Mouse (Mus musculus) common myeloid progenitor, adult 5-6 weeks (primary cell): ENCODE measurements at regions not wholly inside any gene's neighbourhood (a gene's known extent, or its start where the extent isn't known, plus 50 kb on each side); places are given as distances from the start of the nearest gene placed in this dataset.
"Not testable (repeated sequence)": the region's sequence is repeated elsewhere in the genome, so short reads cannot be mapped to it uniquely, and the experiment has no call there.

Experiments
- ATAC-seq: replicated peaks from 2 replicates; pipeline ENCODE4 v1.8.0; 2016; ENCODE audit warnings: low read depth, mild to moderate bottlenecking, moderate TSS enrichment, inconsistent platforms; ENCODE audit not compliant: poor library complexity, severe bottlenecking

- no peak for ATAC-seq
Observed at GRCm38 (mm10) chr13:99128979-99129378, 55.6 kb upstream of the Zfp366 start.

DNA sequence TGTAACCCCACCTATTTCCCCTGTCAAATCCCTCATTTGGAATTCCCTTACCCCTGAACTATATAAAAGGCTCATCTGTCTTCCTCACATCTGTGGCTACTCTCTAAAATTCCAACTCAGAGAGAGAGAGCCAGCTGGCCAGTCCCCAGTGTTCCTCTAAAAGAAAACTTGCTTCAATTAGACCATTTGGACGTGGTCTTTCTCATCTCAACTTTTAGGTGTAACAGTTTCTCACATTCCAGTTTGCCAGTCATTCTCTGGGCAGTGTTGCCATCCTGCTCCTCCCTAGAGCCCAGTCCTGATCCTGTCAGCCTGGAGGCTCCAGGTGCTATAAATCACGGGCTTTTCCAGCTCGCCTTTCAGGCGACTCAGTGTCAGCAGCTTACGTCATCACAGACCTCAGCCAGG is 56.3 kb upstream of the Zfp366 start:
- ATAC-seq: no peak

DNA sequence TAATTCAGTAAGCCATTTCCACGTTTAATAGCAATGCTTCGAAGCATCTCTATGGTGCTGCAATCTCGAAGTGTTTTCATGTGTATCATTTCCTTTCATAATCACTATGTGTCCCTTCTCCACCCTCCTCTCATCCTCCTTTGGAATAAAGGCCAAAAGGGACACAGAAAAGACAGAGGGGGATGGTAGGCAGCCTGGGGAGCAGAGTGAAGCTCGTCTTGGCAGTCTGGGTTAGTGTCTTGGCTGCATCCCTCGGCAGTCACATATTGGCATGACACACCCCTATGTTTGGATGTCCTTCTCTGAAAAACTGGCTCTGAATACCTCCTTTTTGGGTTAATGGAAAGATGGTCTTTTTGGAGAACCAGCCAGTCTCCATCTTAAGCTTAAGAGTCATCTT is 56.9 kb upstream of the Zfp366 start:
- ATAC-seq: no peak

DNA sequence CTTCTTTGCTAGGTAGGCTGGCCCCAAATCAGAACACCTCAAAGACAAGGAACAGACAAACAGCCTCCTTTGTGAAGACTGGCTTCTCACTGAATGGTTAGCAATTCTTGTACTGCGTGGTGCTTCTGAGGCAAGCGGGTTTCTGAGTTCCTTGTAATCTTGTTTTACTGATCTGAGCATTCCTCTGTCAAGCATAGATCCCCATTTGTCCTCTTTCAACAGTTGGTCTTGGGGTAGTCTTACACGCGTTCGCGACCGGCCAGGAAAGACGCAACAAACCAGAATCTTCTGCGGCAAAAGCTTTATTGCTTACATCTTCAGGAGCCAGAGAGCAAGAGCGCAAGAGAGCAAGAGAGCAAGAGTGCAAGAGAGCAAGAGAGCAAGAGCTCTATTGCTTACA is 57.7 kb upstream of the Zfp366 start:
- not testable (repeated sequence) for ATAC-seq

- peak; percentile 50 for ATAC-seq
Observed at GRCm38 (mm10) chr13:99126538-99126937, 58.1 kb upstream of the Zfp366 start.

- peak; percentile 62 for ATAC-seq
Observed at GRCm38 (mm10) chr13:99125946-99126345, 58.7 kb upstream of the Zfp366 start.

- ATAC-seq: no peak
Observed at GRCm38 (mm10) chr13:99124894-99125570, 59.6 kb upstream of the Zfp366 start.

DNA sequence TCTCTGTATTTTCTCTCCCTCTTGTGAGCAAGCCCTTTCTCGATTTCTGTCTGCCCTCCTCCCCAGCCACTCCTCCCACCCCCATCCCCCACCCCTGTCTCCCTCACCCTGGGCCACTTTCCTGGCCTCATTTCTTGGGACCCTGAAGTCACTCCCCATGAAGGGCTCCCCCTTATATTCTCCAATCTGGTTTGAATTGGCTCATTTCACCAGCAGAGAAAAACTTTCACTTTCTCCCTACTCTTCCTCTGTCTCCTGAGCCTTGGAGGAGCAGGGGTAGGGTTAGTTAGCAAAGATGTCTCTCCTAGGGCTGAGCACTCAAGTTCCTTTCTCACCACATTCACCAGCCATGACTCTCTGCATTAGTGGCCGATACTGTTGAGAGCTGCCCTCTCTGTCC is 60.5 kb upstream of the Zfp366 start:
- no peak for ATAC-seq

DNA sequence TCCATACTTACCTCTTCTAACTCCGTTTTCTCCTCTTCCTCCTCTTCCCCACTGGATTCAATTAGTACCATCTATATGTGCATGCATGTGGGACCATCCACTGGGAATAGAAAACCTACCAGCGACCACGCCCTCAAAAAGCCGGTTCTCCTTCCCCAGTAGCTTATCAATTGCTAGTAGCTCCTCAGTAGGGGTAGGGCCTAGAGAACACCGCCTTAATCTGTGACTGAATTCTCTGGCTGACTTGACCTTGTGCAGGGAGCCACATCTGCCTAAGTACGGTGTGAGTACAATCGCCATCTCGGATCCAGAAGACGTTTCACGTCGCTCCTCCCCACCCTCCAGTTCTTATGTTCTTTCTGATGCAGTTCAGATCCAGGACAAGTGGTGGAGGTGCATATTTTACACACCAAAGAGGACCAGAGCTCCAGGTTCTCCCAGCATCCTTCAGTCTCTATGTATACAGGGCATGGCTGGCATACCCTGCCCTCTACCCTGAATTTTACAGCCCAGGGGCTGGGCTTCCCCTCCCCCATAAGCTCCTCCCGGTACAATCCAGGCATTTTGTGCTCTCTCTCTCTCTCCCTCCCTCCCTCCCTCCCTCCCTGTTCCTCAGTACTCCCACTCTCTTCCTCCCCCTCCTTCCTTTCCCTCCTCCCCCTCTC is 61.0 kb upstream of the Zfp366 start:
- no peak for ATAC-seq

- not testable (repeated sequence) for ATAC-seq
Observed at GRCm38 (mm10) chr13:99122539-99122938, 62.1 kb upstream of the Zfp366 start.

DNA sequence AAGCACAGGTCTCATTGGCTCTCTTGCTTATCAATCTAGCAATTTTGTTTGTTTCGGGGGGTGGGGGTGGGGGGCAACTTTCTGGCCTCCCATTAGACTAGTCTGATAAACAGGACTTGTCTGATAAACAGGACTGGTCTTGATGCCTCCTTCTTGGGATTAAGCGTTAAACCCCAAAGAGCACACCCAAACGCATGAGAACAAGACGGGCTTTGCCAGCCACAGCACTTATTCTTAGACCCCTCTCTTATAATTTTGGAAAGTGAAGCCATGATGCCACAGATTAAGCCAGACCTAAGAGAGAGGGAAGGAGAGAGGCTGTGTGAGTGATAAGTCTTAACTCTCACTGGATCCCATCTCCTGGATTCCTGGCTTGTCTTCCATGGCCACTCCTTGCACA is 63.5 kb upstream of the Zfp366 start:
- no peak for ATAC-seq

DNA sequence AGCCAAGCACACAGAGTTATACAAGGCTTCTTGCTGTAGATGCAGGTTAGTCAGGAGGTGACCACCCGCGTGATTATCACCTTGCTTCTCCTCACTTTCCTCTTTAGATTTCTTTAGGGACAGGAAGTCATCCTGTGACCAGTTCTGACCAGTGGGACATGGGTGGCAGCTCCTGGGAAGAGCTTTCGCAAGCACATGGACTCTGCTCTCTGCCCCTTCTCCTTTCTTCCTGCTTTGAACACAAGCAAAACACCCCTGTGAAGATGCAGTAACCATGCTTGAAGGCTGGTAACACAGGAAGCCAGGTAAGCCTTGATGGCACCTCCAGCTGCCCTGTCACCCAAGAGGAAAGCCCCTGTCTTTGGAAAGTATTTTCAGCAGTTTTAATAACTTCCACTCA is 64.7 kb upstream of the Zfp366 start:
- ATAC-seq: no peak

DNA sequence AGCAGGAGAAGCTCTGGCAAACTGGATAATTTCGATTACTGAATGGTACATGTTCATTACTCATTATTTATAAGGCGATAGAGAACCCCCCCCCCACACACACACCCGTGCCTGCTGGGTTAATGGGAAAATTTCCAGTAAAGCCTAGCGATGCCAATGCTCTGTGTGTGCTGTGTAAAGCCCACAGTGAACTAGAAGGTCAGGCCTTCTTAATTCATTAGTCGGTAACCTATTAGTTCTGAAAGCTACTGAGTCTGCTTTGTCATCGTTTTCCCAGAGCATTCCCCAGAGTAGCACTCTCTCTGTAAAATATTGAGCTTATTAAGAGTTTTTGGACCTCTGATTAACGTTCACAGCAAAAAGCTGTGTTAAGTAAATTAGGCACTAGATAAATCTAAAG is 65.7 kb upstream of the Zfp366 start:
- ATAC-seq: no peak

GRCm38 (mm10) chr13:99115541-99115940 is 69.1 kb upstream of the Zfp366 start:
- ATAC-seq: no peak

GRCm38 (mm10) chr13:99114565-99114964 is 70.1 kb upstream of the Zfp366 start:
- no peak for ATAC-seq

GRCm38 (mm10) chr13:99111736-99112386 is 72.8 kb upstream of the Zfp366 start:
- no peak for ATAC-seq

DNA sequence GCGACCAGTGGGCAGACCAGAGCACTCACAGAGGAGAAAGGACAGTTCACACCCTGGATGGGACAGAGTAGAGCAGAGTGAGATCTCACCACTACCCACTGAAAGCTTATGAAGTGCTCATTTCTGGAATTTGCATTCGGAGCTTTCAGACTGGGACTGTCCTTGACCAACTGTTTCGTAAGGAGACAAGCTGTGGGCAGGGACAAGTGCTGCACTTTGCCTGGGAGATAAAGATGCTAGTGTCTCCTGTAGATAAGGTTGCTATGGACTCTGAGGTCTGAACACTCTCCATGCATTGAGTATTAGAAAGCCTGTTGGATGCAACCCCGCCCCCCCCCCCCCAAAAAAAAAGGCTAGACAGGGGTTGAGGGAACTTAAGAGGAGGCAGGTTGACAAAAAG is 76.6 kb upstream of the Zfp366 start:
- ATAC-seq: peak; percentile 78; the same call in 1 of the 2 replicates

DNA sequence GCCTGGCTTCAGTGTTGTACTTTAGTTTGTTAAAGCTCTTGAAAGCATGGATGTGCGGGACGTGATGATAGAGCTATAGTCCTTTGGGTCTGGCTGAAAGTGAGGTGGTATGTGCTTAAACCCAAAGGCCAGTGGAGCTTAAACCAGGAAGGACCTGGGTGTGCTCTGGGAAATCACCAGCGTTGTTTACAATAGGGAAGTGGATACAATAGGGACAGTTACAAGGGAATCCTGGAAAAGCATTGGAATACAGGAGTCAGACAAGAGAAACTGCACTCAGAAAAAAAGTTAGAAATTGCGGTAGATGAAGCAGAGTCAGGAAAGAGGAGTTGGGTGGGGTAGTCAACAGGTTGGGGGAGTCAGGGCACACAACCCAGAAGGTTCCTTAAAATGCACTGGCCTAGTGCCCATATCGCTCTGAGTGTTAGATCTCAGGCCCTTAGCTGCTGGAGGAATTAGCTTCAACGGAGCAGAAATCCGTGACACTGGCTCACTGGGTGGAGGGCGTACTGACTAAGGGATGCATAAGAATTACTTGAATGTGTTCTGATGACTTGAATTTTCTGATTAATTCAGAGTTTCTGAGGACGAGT is 82.4 kb upstream of the Zfp366 start:
- ATAC-seq: peak; percentile 62

GRCm38 (mm10) chr13:99100430-99101409 is 83.9 kb upstream of the Zfp366 start:
- peak; percentile 66 for ATAC-seq
